Mouse (Mus musculus): ENCODE measurements around the gene Wasf1.

Wasf1 gene

GRCm38 (mm10) chr10:40971256-40971655 lies 88.0 kb downstream of the Wasf1 start:
- peak; percentile 62 for DNase-seq (ENCODE audit: low read depth, low spot score)

- no peak for DNase-seq (ENCODE audit: low read depth, low spot score)
These were observed 100.5 kb downstream of the Wasf1 start for GRCm38 (mm10) chr10:40983761-40984160.

GRCm38 (mm10) chr10:40984600-40984999 lies 101.3 kb downstream of the Wasf1 start:
- no peak for DNase-seq (ENCODE audit: low read depth, low spot score)

GRCm38 (mm10) chr10:40985350-40985749 lies 102.1 kb downstream of the Wasf1 start:
- DNase-seq (ENCODE audit: low read depth, low spot score) = no peak

Data from telencephalon, adult 2 months (tissue).